Mouse (Mus musculus): ENCODE data around the gene Cym.
A peak's percentile ranks its signal among the peaks of the same experiment; 100 is the strongest.

Cym gene

GRCm38 (mm10) chr3:107223230-107223629 is 1.7 kb upstream of the Cym start:
- DNase-seq (ENCODE audit: low spot score), result no peak

- DNase-seq (ENCODE audit: low spot score), result no peak
Measured at GRCm38 (mm10) chr3:107218572-107218971, 3.0 kb downstream of the Cym start.

- DNase-seq (ENCODE audit: low spot score), result no peak
Measured at GRCm38 (mm10) chr3:107217101-107217480, 4.4 kb downstream of the Cym start.

GRCm38 (mm10) chr3:107216400-107217100 is 5.0 kb downstream of the Cym start:
- no peak for DNase-seq (ENCODE audit: low spot score)

- no peak for DNase-seq (ENCODE audit: low spot score)
Measured at GRCm38 (mm10) chr3:107214606-107215005, 6.9 kb downstream of the Cym start.

GRCm38 (mm10) chr3:107207625-107208253 is 13.8 kb downstream of the Cym start:
- no peak for DNase-seq (ENCODE audit: low spot score)

- DNase-seq (ENCODE audit: low spot score), result no peak
Measured at GRCm38 (mm10) chr3:107206490-107207150, 14.9 kb downstream of the Cym start.

GRCm38 (mm10) chr3:107205994-107206393 is 15.5 kb downstream of the Cym start:
- peak; percentile 40 for DNase-seq (ENCODE audit: low spot score)

GRCm38 (mm10) chr3:107205170-107205569 is 16.4 kb downstream of the Cym start:
- no peak for DNase-seq (ENCODE audit: low spot score)

GRCm38 (mm10) chr3:107204413-107204812 is 17.1 kb downstream of the Cym start:
- DNase-seq (ENCODE audit: low spot score), result no peak

- no peak for DNase-seq (ENCODE audit: low spot score)
Measured at GRCm38 (mm10) chr3:107201310-107202180, 20.0 kb downstream of the Cym start.

- no peak for DNase-seq (ENCODE audit: low spot score)
Measured at GRCm38 (mm10) chr3:107188226-107188899, 33.2 kb downstream of the Cym start.

GRCm38 (mm10) chr3:107187022-107187421 is 34.5 kb downstream of the Cym start:
- DNase-seq (ENCODE audit: low spot score), result no peak

GRCm38 (mm10) chr3:107185597-107185996 is 35.9 kb downstream of the Cym start:
- DNase-seq (ENCODE audit: low spot score), result no peak

GRCm38 (mm10) chr3:107183178-107183577 is 38.4 kb downstream of the Cym start:
- DNase-seq (ENCODE audit: low spot score), result no peak

- no peak for DNase-seq (ENCODE audit: low spot score)
Measured at GRCm38 (mm10) chr3:107182756-107183155, 38.8 kb downstream of the Cym start, which contains the start of gene Kcna10. Kcna10 (plus strand) TSS chr3:107183056.

- no peak for DNase-seq (ENCODE audit: low spot score)
Measured at GRCm38 (mm10) chr3:107180860-107181259, 40.7 kb downstream of the Cym start.

- no peak for DNase-seq (ENCODE audit: low spot score)
Measured at GRCm38 (mm10) chr3:107176501-107176900, 45.0 kb downstream of the Cym start.

GRCm38 (mm10) chr3:107175486-107175885 is 46.0 kb downstream of the Cym start:
- no peak for DNase-seq (ENCODE audit: low spot score)

- DNase-seq (ENCODE audit: low spot score), result no peak
Measured at GRCm38 (mm10) chr3:107172556-107172955, 49.0 kb downstream of the Cym start.

- DNase-seq (ENCODE audit: low spot score), result no peak
Measured at GRCm38 (mm10) chr3:107171964-107172363, 49.6 kb downstream of the Cym start.

- no peak for DNase-seq (ENCODE audit: low spot score)
Measured at GRCm38 (mm10) chr3:107169552-107169951, 52.0 kb downstream of the Cym start.

Measured in spleen, adult 12 weeks (tissue).